Mouse (Mus musculus) limb, embryonic 11.5 days (tissue): ENCODE measurements around the gene Arid4a. TPM values are rescaled to one million over a fixed set of nuclear protein-coding genes. Genes with fewer than 3 reads are reported as not detected.

ENCODE experiments used
- ATAC-seq: fragments of 200-750 bp; cut with Nextera tagmentation; 2 replicates; pipeline ENCODE4 v1.8.0; 2017; ENCODE audit warnings: low read depth; ENCODE audit not compliant: insufficient number of reproducible peaks, low FRiP score, low TSS enrichment
- DNase-seq: peaks from one replicate; pipeline ENCODE4 v3.0.0-alpha.2; 2015; ENCODE audit warnings: low spot score
- H3K27ac ChIP-seq: fragments of 300-500 bp; sonication (generic); replicated peaks from 2 replicates; pipeline ENCODE4 v1.5.1; 2014; ENCODE audit warnings: low read depth, mild to moderate bottlenecking, low read length
- H3K27me3 ChIP-seq: fragments of 300-500 bp; sonication (generic); 2 replicates; pipeline ENCODE4 v1.6.1; 2014; ENCODE audit warnings: mild to moderate bottlenecking, low read length, mixed read lengths; ENCODE audit not compliant: control insufficient read depth, insufficient read depth
- H3K36me3 ChIP-seq: fragments of 300-500 bp; sonication (generic); 2 replicates; pipeline ENCODE4 v1.6.1; 2014; ENCODE audit warnings: mild to moderate bottlenecking, low read length, moderate library complexity, mixed read lengths; ENCODE audit not compliant: control insufficient read depth, insufficient read depth
- H3K4me1 ChIP-seq: fragments of 300-500 bp; sonication (generic); 2 replicates; pipeline ENCODE4 v1.6.1; 2014; ENCODE audit warnings: low read length, mixed read lengths; ENCODE audit not compliant: control insufficient read depth, insufficient read depth
- H3K4me2 ChIP-seq: fragments of 300-500 bp; sonication (generic); 2 replicates; pipeline ENCODE4 v1.6.1; 2014; ENCODE audit warnings: low read depth, mild to moderate bottlenecking, moderate library complexity; ENCODE audit not compliant: severe bottlenecking
- H3K4me3 ChIP-seq: fragments of 300-500 bp; sonication (generic); 2 replicates; pipeline ENCODE4 v1.5.1; 2014; ENCODE audit warnings: low read depth, low read length
- H3K9ac ChIP-seq: fragments of 300-500 bp; sonication (generic); 2 replicates; pipeline ENCODE4 v1.6.1; 2014; ENCODE audit warnings: mild to moderate bottlenecking, low read length
- H3K9me3 ChIP-seq: fragments of 300-500 bp; sonication (generic); 2 replicates; pipeline ENCODE4 v1.6.1; 2016; ENCODE audit warnings: low read length; ENCODE audit not compliant: control insufficient read depth
- WGBS: fragments of 180-500 bp; shearing (Covaris S2); extraction: QIAGEN DNeasy Blood & Tissue Kit; methylation state at CpG from one replicate; pipeline ENCODE4 v1.1.7; 2014; 5-methylcytosine and 5-hydroxymethylcytosine counted together
- polyA plus RNA-seq: library from polyadenylated mRNA; unstranded; fragments of >200 nt; fragmentation: Nextera tagmentation; extraction: Ambion mirVana; gene quantifications from 2 replicates; pipeline ENCODE4 v1.2.1, GENCODE M21; 2014

Gene Arid4a
- polyA plus RNA-seq, 1 experiment from 2014 or later: 37.4 TPM

- Histone ChIP-seq H3K4me3 (no peak overlapping the region), H3K4me1 (no peaks in the 10 kb centered on the region), H3K4me2 (no peak overlapping the region), H3K27me3 (no peaks in the 10 kb centered on the region), H3K27ac (no peak overlapping the region), H3K36me3 (peaks cover 29% of the 10 kb centered on the region), H3K9ac (no peak overlapping the region), H3K9me3 (no peaks in the 10 kb centered on the region)
- WGBS: 95% methylated on average over 5 of the region's 6 CpGs
- no peak for ATAC-seq
- DNase-seq: no peak
Observed at GRCm38 (mm10) chr12:71003760-71004426, 11.9 kb upstream of the Arid4a start.

GRCm38 (mm10) chr12:71006141-71006540, 9.6 kb upstream of the Arid4a start:
- Histone ChIP-seq H3K4me1 (no peaks in the 10 kb centered on the region), H3K27me3 (no peaks in the 10 kb centered on the region), H3K27ac (no peak overlapping the region), H3K36me3 (peaks cover 38% of the 10 kb centered on the region), H3K4me2 (no peak overlapping the region), H3K9ac (no peak overlapping the region), H3K4me3 (no peak overlapping the region), H3K9me3 (no peaks in the 10 kb centered on the region)
- WGBS: 94% methylated on average over 6 of the region's 6 CpGs
- ATAC-seq (no peak), DNase-seq (no peak)

GRCm38 (mm10) chr12:71006901-71007300, 8.9 kb upstream of the Arid4a start:
- Histone ChIP-seq H3K27ac (no peak overlapping the region), H3K9ac (no peak overlapping the region), H3K4me3 (no peak overlapping the region), H3K27me3 (no peaks in the 10 kb centered on the region), H3K36me3 (peaks cover 38% of the 10 kb centered on the region), H3K4me2 (no peak overlapping the region), H3K4me1 (no peaks in the 10 kb centered on the region), H3K9me3 (no peaks in the 10 kb centered on the region)
- DNase-seq (no peak), ATAC-seq (no peak)
- 93% methylated on average over 7 of the region's 7 CpGs for WGBS

GRCm38 (mm10) chr12:71009769-71010168, 6.0 kb upstream of the Arid4a start:
- no peak overlapping the region for H3K4me2 ChIP-seq
- no peak overlapping the region for H3K9ac ChIP-seq
- DNase-seq (no peak), ATAC-seq (no peak)
- no peak overlapping the region for H3K27ac ChIP-seq
- H3K9me3 ChIP-seq: no peaks in the 10 kb centered on the region
- H3K4me3 ChIP-seq: no peak overlapping the region
- peaks cover 38% of the 10 kb centered on the region for H3K36me3 ChIP-seq
- H3K27me3 ChIP-seq: no peaks in the 10 kb centered on the region
- 71% methylated on average over 4 of the region's 4 CpGs for WGBS
- H3K4me1 ChIP-seq: peaks cover 2% of the 10 kb centered on the region; the same call in 1 of the 2 replicates

GRCm38 (mm10) chr12:71014845-71015362, 886 bp upstream of the Arid4a start:
- ATAC-seq (peak; percentile 71; the same call in 1 of the 2 replicates), DNase-seq (no peak)
- 1% methylated on average over 29 of the region's 32 CpGs for WGBS

GRCm38 (mm10) chr12:71016211-71016502, 367 bp downstream of the Arid4a start:
- no peak for DNase-seq
- H3K4me3 ChIP-seq: peak overlapping the region; percentile 98
- WGBS: under 1% methylated on average over 30 of the region's 33 CpGs
- ATAC-seq: peak; percentile 33; the same call in 1 of the 2 replicates
- H3K4me2 ChIP-seq: peak overlapping the region; percentile 64
- peaks cover 4% of the 10 kb centered on the region; the same call in 1 of the 2 replicates for H3K4me1 ChIP-seq
- no peaks in the 10 kb centered on the region for H3K27me3 ChIP-seq
- H3K9ac ChIP-seq: peak overlapping the region; percentile 84
- peaks cover 9% of the 10 kb centered on the region for H3K36me3 ChIP-seq
- H3K27ac ChIP-seq: peak overlapping the region; percentile 95
- no peaks in the 10 kb centered on the region for H3K9me3 ChIP-seq

More at GRCm38 (mm10) chr12:71014845-71015362, 886 bp upstream of the Arid4a start:
- peak overlapping the region; percentile 98 for H3K4me3 ChIP-seq
- H3K9me3 ChIP-seq: no peaks in the 10 kb centered on the region
- H3K4me1 ChIP-seq: peaks cover 4% of the 10 kb centered on the region; the same call in 1 of the 2 replicates
- no peaks in the 10 kb centered on the region for H3K27me3 ChIP-seq
- H3K27ac ChIP-seq: peak overlapping the region; percentile 96
- peaks cover 11% of the 10 kb centered on the region for H3K36me3 ChIP-seq
- peak overlapping the region; percentile 72 for H3K4me2 ChIP-seq
- H3K9ac ChIP-seq: peak overlapping the region; percentile 71

- 1% methylated on average over 37 of the region's 82 CpGs for WGBS
- H3K27ac ChIP-seq: peak overlapping the region; percentile 95
- peaks cover 4% of the 10 kb centered on the region; the same call in 1 of the 2 replicates for H3K4me1 ChIP-seq
- H3K4me2 ChIP-seq: peak overlapping the region; percentile 64
- peak overlapping the region; percentile 84 for H3K9ac ChIP-seq
- no peaks in the 10 kb centered on the region for H3K27me3 ChIP-seq
- peak overlapping the region; percentile 98 for H3K4me3 ChIP-seq
- peak; percentile 55 for DNase-seq
- H3K9me3 ChIP-seq: no peaks in the 10 kb centered on the region
- 0 out of 2 replicates have a peak, but pooled peaks have one; percentile 4 for ATAC-seq
- H3K36me3 ChIP-seq: peaks cover 9% of the 10 kb centered on the region
Observed at GRCm38 (mm10) chr12:71016503-71017241, 882 bp downstream of the Arid4a start.

- DNase-seq (no peak), ATAC-seq (no peak)
- WGBS: 28% methylated on average over 5 of the region's 5 CpGs
- H3K9me3 ChIP-seq: no peaks in the 10 kb centered on the region
- peak overlapping the region; percentile 64 for H3K4me2 ChIP-seq
- H3K9ac ChIP-seq: peak overlapping the region; percentile 84
- H3K27ac ChIP-seq: peak overlapping the region; percentile 95; the same call in 1 of the 2 replicates
- peak overlapping the region; percentile 98 for H3K4me3 ChIP-seq
- H3K36me3 ChIP-seq: peaks cover 7% of the 10 kb centered on the region
- H3K27me3 ChIP-seq: no peaks in the 10 kb centered on the region
- H3K4me1 ChIP-seq: peaks cover 4% of the 10 kb centered on the region; the same call in 1 of the 2 replicates
Observed at GRCm38 (mm10) chr12:71017242-71017571, 1.4 kb downstream of the Arid4a start.
